Mouse (Mus musculus) ovary, postnatal 10 days (tissue): Measurements from ENCODE around the gene Yif1b.

Source experiments
- DNase-seq: peaks from one replicate; pipeline ENCODE4 v3.0.0; 2022; ENCODE audit warnings: low spot score

Gene Yif1b

DNA sequence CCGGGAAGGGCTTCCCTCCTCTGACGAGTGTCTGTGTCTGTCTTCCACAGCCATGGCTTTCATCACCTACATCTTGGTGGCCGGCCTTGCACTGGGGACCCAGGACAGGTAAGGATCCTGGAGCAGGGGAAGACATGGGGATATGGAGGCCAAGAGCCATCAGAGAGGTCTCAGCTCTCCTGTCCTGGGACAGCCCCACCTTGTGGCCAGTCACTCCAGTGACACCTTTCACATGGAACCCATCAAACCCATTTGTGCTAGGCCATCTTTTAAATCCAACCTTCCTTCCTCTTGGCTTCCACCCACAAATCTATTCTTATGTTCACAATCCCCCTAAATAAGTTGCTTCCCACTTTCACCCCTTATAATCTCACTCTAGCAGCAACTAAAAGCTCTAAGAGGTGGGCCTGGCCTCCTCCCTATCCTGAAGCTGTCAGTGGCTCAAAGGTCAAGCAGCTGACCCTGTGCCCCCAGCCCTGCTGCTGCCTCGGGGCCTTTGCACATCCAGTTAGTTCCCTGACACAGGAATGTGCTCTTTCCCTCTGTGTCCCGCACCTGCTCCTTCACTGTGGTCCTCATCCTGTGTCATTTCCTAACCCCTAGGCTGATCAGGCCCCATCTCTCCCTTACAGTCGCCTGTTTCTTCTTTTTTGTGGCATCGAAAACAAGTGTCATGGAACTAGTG, 6.7 kb downstream of the Yif1b start:
- DNase-seq, result no peak

GRCm38 (mm10) chr7:29246015-29246414, 7.9 kb downstream of the Yif1b start:
- no peak for DNase-seq

DNA sequence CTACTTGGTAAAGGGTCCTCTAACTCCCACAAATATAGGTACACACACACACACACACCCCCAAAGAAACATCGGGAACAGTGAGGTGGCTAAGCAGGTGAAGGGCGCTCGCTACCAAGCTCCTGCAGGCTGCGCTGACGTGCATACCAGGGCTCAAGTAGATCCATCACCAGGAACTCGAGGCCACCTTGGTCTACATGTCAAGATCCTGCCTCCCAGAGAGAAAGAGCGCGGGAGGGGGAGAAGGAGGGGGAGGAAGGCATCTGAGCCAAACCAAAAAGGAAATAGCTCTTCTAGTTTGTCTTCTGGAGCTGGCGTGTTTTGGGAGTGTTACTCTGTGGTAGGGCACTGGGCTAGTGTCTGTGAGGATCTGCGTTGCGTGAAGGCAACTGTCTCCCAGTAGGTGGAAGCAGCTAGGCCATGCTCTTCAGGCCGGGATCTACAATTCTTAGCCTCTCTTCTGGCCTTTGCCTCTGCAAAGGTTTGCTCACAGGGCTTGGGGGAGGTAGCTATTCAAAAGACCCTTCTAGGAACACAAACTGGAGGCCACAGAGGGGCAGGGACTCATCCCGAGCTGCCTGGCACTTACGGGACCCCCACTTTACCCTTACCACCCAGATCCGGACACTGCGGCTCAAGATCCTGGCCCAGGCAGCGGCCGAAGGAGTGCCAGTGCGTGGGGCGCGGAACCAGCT, 8.6 kb downstream of the Yif1b start:
- no peak for DNase-seq

DNA sequence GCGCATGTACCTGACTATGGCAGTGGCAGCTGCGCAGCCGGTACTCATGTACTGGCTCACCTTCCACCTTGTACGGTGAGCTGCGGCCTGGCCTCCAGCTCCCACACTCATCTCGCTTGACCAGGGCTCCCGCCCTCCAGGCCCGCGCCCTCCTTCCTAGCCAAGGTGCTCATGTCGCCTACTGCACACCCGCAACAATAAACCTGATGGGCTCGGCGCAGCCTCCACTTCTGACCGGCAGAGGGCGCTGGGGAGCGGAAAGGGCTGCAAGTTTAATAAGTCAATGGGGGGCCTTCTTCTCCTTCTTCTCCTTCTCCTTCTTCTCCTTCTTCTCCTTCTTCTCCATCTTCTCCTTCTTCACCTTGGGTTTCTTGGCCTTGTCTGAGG, 9.2 kb downstream of the Yif1b start:
- peak; percentile 72 for DNase-seq

DNA sequence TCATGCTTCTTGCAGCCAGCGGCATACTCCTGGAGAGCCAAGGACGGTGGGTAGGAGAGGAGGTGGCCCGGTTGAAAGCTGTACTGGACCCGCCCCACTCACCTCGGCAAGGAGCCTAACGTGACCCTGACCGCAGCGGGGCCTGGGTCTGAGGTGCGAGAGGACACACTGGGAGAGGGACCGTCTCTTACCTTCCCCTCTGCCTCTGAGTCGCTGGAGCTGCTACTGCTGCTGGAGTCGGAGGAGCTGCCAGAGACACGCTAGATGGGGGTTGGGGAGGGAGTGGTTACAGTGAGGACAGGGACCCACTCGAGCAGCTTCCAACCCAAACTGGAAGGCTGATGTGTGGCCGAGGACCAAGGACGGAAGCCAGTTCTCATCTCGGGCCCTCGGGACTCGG, 9.6 kb downstream of the Yif1b start:
- no peak for DNase-seq

DNA sequence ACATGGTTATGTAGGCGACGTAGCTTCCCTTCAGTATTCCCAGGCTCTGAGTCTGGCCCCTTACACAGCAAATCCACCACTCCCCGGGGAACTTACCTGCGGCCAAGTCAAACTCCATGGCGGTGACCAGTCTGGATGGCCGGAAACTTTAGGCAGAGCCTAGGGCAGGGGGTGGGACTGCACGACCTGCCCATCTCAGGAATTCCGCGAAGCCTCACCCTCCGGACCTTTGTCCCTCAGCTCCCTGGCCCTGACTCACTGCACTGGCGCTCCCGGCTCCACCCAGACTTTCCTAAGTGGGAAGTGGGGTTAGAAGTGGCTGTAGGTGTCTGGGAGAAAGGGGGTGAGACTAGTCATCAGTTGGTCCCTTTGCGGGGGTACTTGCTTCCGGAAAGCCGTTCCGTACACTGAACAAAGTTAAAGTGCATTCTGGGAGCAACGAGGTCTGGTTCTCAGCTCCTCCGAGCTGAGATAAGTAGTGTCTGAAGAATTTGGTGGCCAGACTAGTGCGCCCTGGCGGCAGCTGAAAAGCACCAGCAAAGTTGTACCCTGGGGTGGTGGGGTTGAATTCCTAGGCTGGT, 10.2 kb downstream of the Yif1b start, which contains the start of gene 2200002D01Rik:
Gene 2200002D01Rik (minus strand): TSS at position 206 of the 581 bp plus-strand sequence.
- DNase-seq, result no peak

DNA sequence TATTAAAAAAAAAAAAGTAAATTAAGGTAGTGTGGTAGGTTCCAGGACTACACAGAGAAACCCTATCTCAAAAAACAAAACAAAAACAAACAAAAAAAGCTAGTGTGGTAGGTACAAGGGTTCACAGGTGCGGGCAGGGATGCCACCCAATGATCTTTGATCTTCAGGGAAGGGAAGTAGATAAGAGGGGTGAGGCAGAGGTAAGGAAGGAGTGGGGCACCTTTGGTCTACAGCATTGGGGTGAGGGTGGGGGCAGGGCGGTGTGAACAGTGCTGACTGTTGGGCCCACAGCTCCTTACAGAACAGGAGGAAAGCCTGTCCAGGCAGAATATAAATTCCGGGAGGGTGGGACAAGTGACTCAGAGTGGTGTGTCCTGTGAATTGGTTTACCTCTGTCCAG, 13.0 kb downstream of the Yif1b start:
- DNase-seq, result no peak

DNA sequence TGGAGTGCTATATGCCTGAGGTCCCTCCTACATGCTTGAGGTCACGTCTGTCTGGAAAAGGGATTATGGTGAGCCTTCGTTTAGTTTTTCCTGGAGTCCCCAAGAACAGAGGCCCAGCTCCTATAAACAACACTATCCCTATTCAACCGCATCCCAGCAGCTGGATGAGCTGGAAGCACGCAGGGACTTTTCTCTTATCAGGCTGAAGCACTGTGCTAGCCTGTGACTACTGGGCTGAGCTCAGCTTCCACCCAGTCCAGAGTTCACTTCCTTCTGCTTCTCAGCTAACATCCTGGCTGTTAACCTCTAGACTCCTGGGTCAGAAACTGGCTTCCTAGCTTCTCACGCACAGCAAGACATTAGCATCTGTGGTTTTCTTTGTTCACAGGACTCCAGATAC, 15.7 kb downstream of the Yif1b start:
- no peak for DNase-seq

DNA sequence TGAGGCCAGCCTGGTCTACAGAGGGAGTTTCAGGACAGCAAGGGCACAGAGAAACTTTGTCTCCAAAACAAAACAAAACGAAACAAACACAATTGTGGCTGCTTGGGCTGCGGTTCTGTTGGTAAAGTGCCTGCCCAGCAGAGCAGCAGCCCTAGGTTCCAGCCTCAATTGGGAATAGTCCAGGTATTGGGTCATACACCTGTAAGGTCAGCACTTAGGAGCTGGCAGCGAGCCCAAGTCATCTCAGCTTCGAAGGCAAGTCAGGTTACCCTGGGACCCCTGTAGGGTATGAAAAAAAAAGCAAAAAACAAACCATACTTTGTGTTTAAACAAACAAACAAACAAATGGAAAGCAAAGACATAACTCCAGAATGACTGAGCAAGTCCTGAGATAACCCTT, 17.7 kb downstream of the Yif1b start:
- no peak for DNase-seq

DNA sequence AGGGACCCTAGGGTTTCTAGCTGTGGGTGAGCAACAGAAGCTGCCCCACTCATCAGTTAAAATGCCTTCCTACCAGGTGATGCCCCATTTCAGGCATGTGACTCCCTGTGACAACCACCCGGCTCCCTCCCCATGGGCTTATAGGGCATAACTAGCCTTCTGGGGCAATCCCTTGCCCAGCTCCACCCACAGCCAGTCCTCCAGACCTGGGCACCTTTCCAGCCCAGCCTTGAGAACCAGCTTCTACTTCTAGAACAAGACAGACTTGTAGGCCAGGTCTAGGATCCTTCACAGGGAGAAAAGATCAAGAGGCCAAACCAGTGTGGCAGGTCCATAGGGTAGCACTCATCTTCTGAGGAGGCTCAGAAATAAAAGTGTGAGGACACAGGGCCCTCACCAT, 19.2 kb downstream of the Yif1b start:
- no peak for DNase-seq

DNA sequence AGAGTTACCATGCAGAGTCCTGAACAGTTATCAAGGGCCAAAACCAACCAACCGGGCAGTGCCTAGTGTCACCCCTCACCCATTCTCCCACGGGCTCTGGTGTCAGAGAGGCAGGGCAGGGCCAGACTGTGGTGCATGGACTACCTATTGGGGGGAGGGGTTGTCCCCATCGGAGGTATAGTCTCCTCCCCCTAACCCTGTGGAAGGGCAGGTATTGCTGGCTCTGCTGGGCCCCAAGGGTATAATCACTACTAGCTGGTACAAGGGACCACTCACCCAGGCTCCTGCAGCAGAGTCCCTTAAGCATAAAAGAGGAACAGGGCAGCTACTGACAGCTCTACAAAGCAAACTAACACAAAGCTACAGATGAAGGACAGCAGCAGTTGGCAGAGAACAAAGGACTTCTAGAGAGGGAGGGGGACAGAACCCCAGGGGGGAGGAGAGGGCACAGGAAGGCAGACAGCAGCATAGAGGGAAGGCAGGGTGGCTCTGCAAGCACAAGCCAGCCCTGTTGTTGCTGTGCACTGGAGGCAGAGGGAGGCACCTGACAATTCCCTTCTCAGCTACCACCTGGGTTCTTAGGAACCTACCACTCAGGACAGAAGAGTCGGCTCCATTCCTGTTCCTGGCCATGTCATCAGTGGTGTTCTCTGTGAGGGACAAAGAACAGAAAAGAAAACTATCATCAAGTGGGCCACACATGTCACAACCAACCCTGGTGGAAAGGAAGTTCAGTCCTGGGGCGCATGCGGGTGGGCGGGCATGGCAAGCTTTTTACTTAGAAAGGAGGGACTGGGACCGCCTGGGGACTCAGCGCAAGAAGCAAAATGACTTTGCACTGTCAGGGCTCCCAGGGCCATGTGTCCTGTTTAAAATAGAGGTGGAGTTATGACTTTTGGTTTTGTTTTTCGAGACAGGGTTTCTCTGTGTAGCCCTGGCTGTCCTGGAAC, 21.9 kb downstream of the Yif1b start:
- no peak for DNase-seq

- no peak for DNase-seq
Observed at GRCm38 (mm10) chr7:29262151-29262550, 24.0 kb downstream of the Yif1b start.

- DNase-seq, result no peak
Observed at GRCm38 (mm10) chr7:29263831-29264230, 25.7 kb downstream of the Yif1b start.

- DNase-seq, result no peak
Observed at GRCm38 (mm10) chr7:29265636-29266035, 27.5 kb downstream of the Yif1b start.

DNA sequence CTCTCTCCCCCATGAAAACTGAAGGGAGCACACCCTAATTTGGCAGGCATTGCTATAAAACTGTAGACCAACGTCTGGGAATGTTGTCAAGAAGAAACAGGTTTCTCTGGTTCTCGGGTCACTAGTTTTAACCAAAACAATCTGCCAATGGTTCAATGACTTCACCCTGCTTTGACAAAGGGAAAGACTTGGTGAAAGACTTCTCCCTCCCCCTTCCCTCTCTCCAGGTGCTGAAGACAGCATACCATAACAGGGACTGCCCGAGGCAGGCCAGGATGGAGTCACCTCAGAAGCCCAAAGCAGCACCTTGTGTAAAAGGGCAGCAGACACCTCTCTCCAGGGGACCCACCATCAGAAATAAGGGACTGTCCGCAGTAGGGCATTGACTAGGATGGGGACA, 28.8 kb downstream of the Yif1b start:
- DNase-seq, result no peak

DNA sequence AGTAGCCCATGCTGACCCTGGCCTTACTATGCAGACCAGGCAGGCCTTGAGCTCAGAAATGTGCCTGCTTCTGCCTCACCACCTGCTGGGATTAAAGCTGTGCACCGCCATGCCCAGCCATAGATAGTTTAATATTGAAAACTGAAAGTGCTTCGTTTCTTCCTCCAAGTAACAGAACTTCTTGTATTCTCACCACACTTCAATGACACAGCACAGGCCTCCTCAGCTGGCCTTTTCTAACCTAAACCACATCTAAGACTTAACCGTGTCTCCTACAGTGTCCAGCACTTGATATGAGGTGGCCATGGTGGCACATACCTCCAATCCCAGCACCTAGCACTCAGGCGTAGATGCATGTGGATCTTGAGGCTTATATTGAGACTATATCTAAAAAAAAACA, 32.3 kb downstream of the Yif1b start:
- no peak for DNase-seq

DNA sequence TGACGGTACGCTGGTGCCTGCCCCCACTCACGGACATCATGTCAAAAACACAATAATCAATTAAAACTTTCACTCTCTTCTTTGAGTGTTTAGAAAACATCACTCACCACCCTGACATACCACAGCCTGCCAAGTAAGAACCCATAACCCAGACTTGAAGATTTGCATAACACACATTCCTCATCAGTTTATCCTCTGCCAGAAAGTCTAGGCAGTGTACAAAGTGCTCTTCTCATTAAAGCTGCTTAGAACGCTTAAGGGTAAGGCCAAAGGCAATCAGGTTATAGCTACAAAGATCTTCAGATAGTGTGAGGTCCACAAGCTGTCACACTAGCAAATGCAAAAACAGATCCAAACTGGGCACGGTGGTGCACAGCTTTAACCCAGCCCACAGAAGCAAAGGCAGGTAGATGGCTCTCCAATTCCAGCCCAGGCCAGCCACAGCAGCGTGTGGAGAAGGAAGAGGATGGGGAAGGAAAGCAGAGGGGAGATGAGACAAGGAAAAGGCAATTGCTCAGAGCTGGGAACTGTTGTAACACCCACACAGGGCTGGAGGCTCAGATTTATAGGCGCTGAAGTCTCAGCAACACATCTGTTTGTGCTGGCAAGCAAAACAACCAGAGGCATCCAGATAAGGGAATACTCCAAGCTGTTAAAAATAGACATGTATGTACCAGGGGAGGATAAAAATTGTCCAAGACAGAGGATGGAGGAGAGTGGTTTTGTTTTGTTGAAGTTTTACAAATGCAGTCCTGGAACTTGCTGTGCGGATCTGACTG, 33.7 kb downstream of the Yif1b start:
- DNase-seq, result no peak

- no peak for DNase-seq
Observed at GRCm38 (mm10) chr7:29276715-29277114, 38.6 kb downstream of the Yif1b start.

DNA sequence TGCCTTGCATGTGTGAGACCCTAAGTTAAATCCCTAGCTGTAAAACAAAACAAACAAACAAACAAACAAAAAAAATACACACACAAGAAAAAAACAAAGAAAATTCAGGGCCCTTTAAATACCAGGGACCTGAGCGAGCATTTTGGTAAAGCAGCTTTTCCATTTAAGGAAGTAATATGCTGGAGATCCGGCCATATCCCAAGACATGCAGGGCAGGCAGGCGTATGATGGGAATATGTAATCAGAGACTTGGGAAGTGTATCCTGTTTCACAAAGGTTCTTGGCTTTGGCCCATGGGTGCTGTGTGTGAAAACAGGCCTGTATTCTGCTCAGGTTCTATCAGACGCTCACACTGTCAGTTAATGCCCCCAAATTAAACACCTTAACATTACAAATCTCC, 39.4 kb downstream of the Yif1b start:
- DNase-seq, result no peak

DNA sequence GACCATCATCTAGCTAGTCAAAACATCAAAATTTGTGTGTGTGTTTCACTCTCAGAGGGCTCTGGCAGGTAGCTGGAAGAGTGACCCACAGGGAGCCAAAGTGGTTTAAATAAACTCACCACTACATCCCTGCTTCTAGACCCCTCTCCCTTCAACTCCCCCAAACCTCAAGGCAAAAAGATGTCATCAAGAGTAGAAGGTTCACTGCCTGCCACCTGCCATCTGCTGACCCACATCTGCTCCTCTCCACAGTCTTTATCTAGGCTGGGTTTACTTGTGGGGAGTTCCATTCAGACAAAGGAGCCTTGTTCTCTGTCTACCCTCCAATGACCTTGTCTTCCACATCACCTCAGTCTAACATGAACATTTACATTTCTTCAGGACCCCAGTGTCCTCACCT, 41.1 kb downstream of the Yif1b start:
- DNase-seq, result no peak

- no peak for DNase-seq
Observed at GRCm38 (mm10) chr7:29279924-29280323, 41.8 kb downstream of the Yif1b start.

GRCm38 (mm10) chr7:29280801-29281200, 42.7 kb downstream of the Yif1b start:
- DNase-seq, result no peak
